Mouse (Mus musculus): Measurements from ENCODE around the gene Ccnyl1. TPM values are rescaled to one million over a fixed set of nuclear protein-coding genes. Genes with fewer than 3 reads are reported as not detected.

Gene Ccnyl1
- polyA plus RNA-seq, 1 experiment: 8.5 TPM

GRCm38 (mm10) chr1:64667111-64667633, 23.1 kb upstream of the Ccnyl1 start:
- Histone ChIP-seq H3K4me3 (ENCODE audit: insufficient read depth, low read length) (no peak overlapping the region), H3K4me1 (ENCODE audit: control insufficient read depth, insufficient read depth, low read length) (peaks cover 2% of the 10 kb centered on the region; the same call in 1 of the 2 replicates), H3K27ac (ENCODE audit: insufficient read depth, low read depth, low read length) (no peak overlapping the region)
- no peak for TF ChIP-seq CTCF (IDR thresholded peaks at IDR 0.05; ENCODE audit: low read depth, low read length)

- TF ChIP-seq CTCF (IDR thresholded peaks at IDR 0.05; ENCODE audit: low read depth, low read length) (no peak), POLR2A (IDR thresholded peaks at IDR 0.05; ENCODE audit: borderline replicate concordance, low read depth, low read length) (no peak)
- Histone ChIP-seq H3K4me1 (ENCODE audit: control insufficient read depth, insufficient read depth, low read length) (peaks cover 2% of the 10 kb centered on the region; the same call in 1 of the 2 replicates), H3K4me3 (ENCODE audit: insufficient read depth, low read length) (no peak overlapping the region), H3K27ac (ENCODE audit: insufficient read depth, low read depth, low read length) (no peak overlapping the region)
Measured at GRCm38 (mm10) chr1:64669451-64669850, 20.8 kb upstream of the Ccnyl1 start.

- no peak overlapping the region for H3K4me3 ChIP-seq (ENCODE audit: insufficient read depth, low read length)
- H3K27ac ChIP-seq (ENCODE audit: insufficient read depth, low read depth, low read length): no peak overlapping the region
- 0 out of 2 replicates have a peak, but pooled peaks cover 2% of the 10 kb centered on the region for H3K4me1 ChIP-seq (ENCODE audit: control insufficient read depth, insufficient read depth, low read length)
- TF ChIP-seq POLR2A (IDR thresholded peaks at IDR 0.05; ENCODE audit: borderline replicate concordance, low read depth, low read length) (no peak), CTCF (IDR thresholded peaks at IDR 0.05; ENCODE audit: low read depth, low read length) (no peak)
Measured at GRCm38 (mm10) chr1:64673931-64674330, 16.3 kb upstream of the Ccnyl1 start.

GRCm38 (mm10) chr1:64676060-64676839, 14.0 kb upstream of the Ccnyl1 start:
- TF ChIP-seq CTCF (IDR thresholded peaks at IDR 0.05; ENCODE audit: low read depth, low read length) (no peak), POLR2A (IDR thresholded peaks at IDR 0.05; ENCODE audit: borderline replicate concordance, low read depth, low read length) (no peak)
- Histone ChIP-seq H3K27ac (ENCODE audit: insufficient read depth, low read depth, low read length) (no peak overlapping the region), H3K4me1 (ENCODE audit: control insufficient read depth, insufficient read depth, low read length) (peaks cover 2% of the 10 kb centered on the region; the same call in 1 of the 2 replicates), H3K4me3 (ENCODE audit: insufficient read depth, low read length) (no peak overlapping the region)

- Histone ChIP-seq H3K27ac (ENCODE audit: insufficient read depth, low read depth, low read length) (no peak overlapping the region), H3K4me3 (ENCODE audit: insufficient read depth, low read length) (no peak overlapping the region), H3K4me1 (ENCODE audit: control insufficient read depth, insufficient read depth, low read length) (peaks cover 2% of the 10 kb centered on the region; the same call in 1 of the 2 replicates)
- no peak for TF ChIP-seq POLR2A (IDR thresholded peaks at IDR 0.05; ENCODE audit: borderline replicate concordance, low read depth, low read length)
- no peak for TF ChIP-seq CTCF (IDR thresholded peaks at IDR 0.05; ENCODE audit: low read depth, low read length)
Measured at GRCm38 (mm10) chr1:64681499-64681898, 8.8 kb upstream of the Ccnyl1 start.

- Histone ChIP-seq H3K27ac (ENCODE audit: insufficient read depth, low read depth, low read length) (no peak overlapping the region), H3K4me1 (ENCODE audit: control insufficient read depth, insufficient read depth, low read length) (peaks cover 2% of the 10 kb centered on the region; the same call in 1 of the 2 replicates)
- no peak for TF ChIP-seq CTCF (IDR thresholded peaks at IDR 0.05; ENCODE audit: low read depth, low read length)
- no peak for TF ChIP-seq POLR2A (IDR thresholded peaks at IDR 0.05; ENCODE audit: borderline replicate concordance, low read depth, low read length)
Measured at GRCm38 (mm10) chr1:64683039-64683438, 7.2 kb upstream of the Ccnyl1 start.

GRCm38 (mm10) chr1:64684440-64684839, 5.8 kb upstream of the Ccnyl1 start:
- no peak for TF ChIP-seq POLR2A (IDR thresholded peaks at IDR 0.05; ENCODE audit: borderline replicate concordance, low read depth, low read length)
- TF ChIP-seq CTCF (IDR thresholded peaks at IDR 0.05; ENCODE audit: low read depth, low read length): no peak
- no peak overlapping the region for H3K27ac ChIP-seq (ENCODE audit: insufficient read depth, low read depth, low read length)
- H3K4me3 ChIP-seq (ENCODE audit: insufficient read depth, low read length): no peak overlapping the region
- peaks cover 2% of the 10 kb centered on the region; the same call in 1 of the 2 replicates for H3K4me1 ChIP-seq (ENCODE audit: control insufficient read depth, insufficient read depth, low read length)

More at GRCm38 (mm10) chr1:64683039-64683438, 7.2 kb upstream of the Ccnyl1 start:
- no peak overlapping the region for H3K4me3 ChIP-seq (ENCODE audit: insufficient read depth, low read length)

- TF ChIP-seq CTCF (IDR thresholded peaks at IDR 0.05; ENCODE audit: low read depth, low read length) (no peak), POLR2A (IDR thresholded peaks at IDR 0.05; ENCODE audit: borderline replicate concordance, low read depth, low read length) (no peak)
- H3K27ac ChIP-seq (ENCODE audit: insufficient read depth, low read depth, low read length): no peak overlapping the region
- H3K4me3 ChIP-seq (ENCODE audit: insufficient read depth, low read length): no peak overlapping the region
- no peaks in the 10 kb centered on the region; the same call in 1 of the 2 replicates for H3K4me1 ChIP-seq (ENCODE audit: control insufficient read depth, insufficient read depth, low read length)
Measured at GRCm38 (mm10) chr1:64688046-64688445, 2.2 kb upstream of the Ccnyl1 start.

- no peak for TF ChIP-seq POLR2A (IDR thresholded peaks at IDR 0.05; ENCODE audit: borderline replicate concordance, low read depth, low read length)
- Histone ChIP-seq H3K27ac (ENCODE audit: insufficient read depth, low read depth, low read length) (no peak overlapping the region), H3K4me1 (ENCODE audit: control insufficient read depth, insufficient read depth, low read length) (no peaks in the 10 kb centered on the region; the same call in 1 of the 2 replicates), H3K4me3 (ENCODE audit: insufficient read depth, low read length) (peak overlapping the region; percentile 67)
Measured at GRCm38 (mm10) chr1:64689561-64690212, 568 bp upstream of the Ccnyl1 start.

GRCm38 (mm10) chr1:64691121-64691551, 881 bp downstream of the Ccnyl1 start:
- Histone ChIP-seq H3K4me3 (ENCODE audit: insufficient read depth, low read length) (peak overlapping the region; percentile 91), H3K27ac (ENCODE audit: insufficient read depth, low read depth, low read length) (no peak overlapping the region), H3K4me1 (ENCODE audit: control insufficient read depth, insufficient read depth, low read length) (no peaks in the 10 kb centered on the region; the same call in 1 of the 2 replicates)
- TF ChIP-seq CTCF (IDR thresholded peaks at IDR 0.05; ENCODE audit: low read depth, low read length): no peak
- no peak for TF ChIP-seq POLR2A (IDR thresholded peaks at IDR 0.05; ENCODE audit: borderline replicate concordance, low read depth, low read length)
